Comparison of ENCODE assay signal across 27 mouse cellular contexts in the genomic region with DNA sequence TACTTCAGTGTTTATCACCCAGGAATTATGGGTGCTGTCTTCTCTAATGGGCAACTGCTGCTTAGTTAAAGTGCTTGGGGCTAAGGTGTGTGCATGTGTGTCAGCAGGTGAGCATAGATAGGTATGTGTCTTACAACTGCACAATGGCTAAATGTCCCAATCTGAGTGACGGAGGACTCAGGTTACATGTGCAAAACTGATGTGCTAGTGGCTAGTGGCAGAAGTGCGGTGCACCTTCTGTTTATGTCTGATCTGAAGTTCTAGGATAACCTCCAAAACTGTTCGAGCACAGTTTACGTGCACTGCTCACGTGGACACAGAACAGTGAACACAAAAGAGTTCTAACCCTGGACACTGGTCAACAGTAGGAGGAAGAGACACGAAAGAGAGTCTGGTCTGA.
"Had no signal": no experiment of that assay in that cellular context is flagged by ENCODE, and none has a peak within 500 bp of the region (broad histone marks: within the 10 kb centered on the region; RNA-seq: fewer than 3 reads in every experiment).

No protein-coding gene starts in this region.

- DNase-seq: cerebellum, adult 2 months; cerebellum, adult 8-10 months; cerebellum, adult 9-10 months; cerebellum, adult 9-11 months; cerebellum, postnatal 10 days; cerebellum, postnatal 14 days; cerebellum, postnatal 25 days; cerebellum, postnatal 36 days; embryo, embryonic 11 days; forebrain, postnatal 0 days; gastrocnemius, postnatal 10 days; gastrocnemius, postnatal 14 days; gastrocnemius, postnatal 25 days; gastrocnemius, postnatal 36 days; heart, adult 18-20 months; heart, adult 2 months had no signal

- ATAC-seq: forebrain, embryonic 13.5 days; forebrain, embryonic 14.5 days; forebrain, embryonic 15.5 days; forebrain, embryonic 16.5 days; forebrain, postnatal 0 days had no signal

- H3K4me1 ChIP-seq: embryonic facial prominence, embryonic 10.5 days; embryonic facial prominence, embryonic 12.5 days; embryonic facial prominence, embryonic 13.5 days; embryonic facial prominence, embryonic 15.5 days; forebrain, embryonic 13.5 days had no signal

- H3K36me3 ChIP-seq: embryonic facial prominence, embryonic 10.5 days; embryonic facial prominence, embryonic 12.5 days; embryonic facial prominence, embryonic 13.5 days; embryonic facial prominence, embryonic 15.5 days; forebrain, embryonic 10.5 days; forebrain, embryonic 15.5 days had no signal

- H3K4me2 ChIP-seq: embryonic facial prominence, embryonic 12.5 days; embryonic facial prominence, embryonic 13.5 days; embryonic facial prominence, embryonic 15.5 days; forebrain, embryonic 13.5 days; forebrain, embryonic 15.5 days had no signal

- H3K9ac ChIP-seq: embryonic facial prominence, embryonic 12.5 days; embryonic facial prominence, embryonic 13.5 days; embryonic facial prominence, embryonic 15.5 days; forebrain, embryonic 13.5 days; forebrain, embryonic 15.5 days; forebrain, postnatal 0 days had no signal

- H3K9me3 ChIP-seq: embryonic facial prominence, embryonic 10.5 days; embryonic facial prominence, embryonic 12.5 days; embryonic facial prominence, embryonic 13.5 days; embryonic facial prominence, embryonic 15.5 days; forebrain, embryonic 10.5 days; forebrain, embryonic 13.5 days; forebrain, embryonic 15.5 days; heart, embryonic 10.5 days had no signal

- H3K27me3 ChIP-seq: embryonic facial prominence, embryonic 12.5 days; embryonic facial prominence, embryonic 13.5 days; embryonic facial prominence, embryonic 15.5 days; forebrain, embryonic 13.5 days; forebrain, embryonic 15.5 days had no signal

- H3K4me3 ChIP-seq: embryonic facial prominence, embryonic 10.5 days; embryonic facial prominence, embryonic 12.5 days; embryonic facial prominence, embryonic 13.5 days; embryonic facial prominence, embryonic 15.5 days; erythroblast, embryonic 14.5 days; forebrain, embryonic 10.5 days; forebrain, embryonic 13.5 days; forebrain, embryonic 15.5 days; heart, adult 2 months; heart, embryonic 10.5 days had no signal

- H3K27ac ChIP-seq: embryonic facial prominence, embryonic 10.5 days; embryonic facial prominence, embryonic 12.5 days; embryonic facial prominence, embryonic 13.5 days; embryonic facial prominence, embryonic 15.5 days; forebrain, embryonic 10.5 days; forebrain, embryonic 13.5 days; forebrain, embryonic 15.5 days; heart, adult 2 months; heart, embryonic 10.5 days had no signal
